Mouse (Mus musculus) liver, embryonic 14.5 days (tissue): ENCODE measurements at regions not wholly inside any gene's neighbourhood (a gene's known extent, or its start where the extent isn't known, plus 50 kb on each side); places are given as distances from the start of the nearest gene placed in this dataset.

Experiments
- CTCF ChIP-seq: IDR thresholded peaks from 2 replicates; pipeline ENCODE4 v1.5.1; 2016; ENCODE audit warnings: antibody characterized with exemption, low read depth, control low read depth
- EP300 ChIP-seq: IDR thresholded peaks from 2 replicates; pipeline ENCODE4 v1.6.1; 2016; ENCODE audit warnings: antibody characterized with exemption, low read depth

DNA sequence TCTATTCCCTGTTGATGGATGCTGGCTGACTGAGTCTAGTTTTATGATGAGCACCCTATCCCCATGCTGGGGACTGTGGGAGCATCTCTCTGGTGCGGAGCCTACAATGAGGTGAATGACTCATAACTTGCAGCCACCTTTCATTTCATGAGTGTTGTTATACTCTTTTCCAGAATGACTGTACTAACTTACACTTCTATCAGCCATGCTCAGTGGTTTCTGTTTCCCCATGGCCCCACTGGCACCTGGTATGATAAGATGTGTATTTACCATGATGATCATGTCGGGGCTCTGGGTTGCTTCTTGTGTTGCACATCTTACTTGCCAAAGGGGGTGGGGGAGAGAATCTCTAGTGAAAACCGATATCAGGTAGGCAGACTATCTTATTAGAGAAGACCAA is 1317.2 kb upstream of the A1bg start:
- TF ChIP-seq EP300 (peak; percentile 65), CTCF (no peak)
